Mouse (Mus musculus) embryonic facial prominence, embryonic 12.5 days (tissue): ENCODE data around the gene Unc13a. TPM values are rescaled to one million over a fixed set of nuclear protein-coding genes. Genes with fewer than 3 reads are reported as not detected.

ENCODE experiments used
- ATAC-seq: fragments of 200-750 bp; cut with Nextera tagmentation; 2 replicates; pipeline ENCODE4 v1.8.0; 2017; ENCODE audit not compliant: insufficient number of reproducible peaks, insufficient read depth, low FRiP score, low TSS enrichment
- H3K27ac ChIP-seq: fragments of 300-500 bp; sonication (generic); 2 replicates; pipeline ENCODE4 v1.5.1; 2016; ENCODE audit warnings: mild to moderate bottlenecking
- H3K27me3 ChIP-seq: fragments of 300-500 bp; sonication (generic); 2 replicates; pipeline ENCODE4 v1.6.1; 2016; ENCODE audit warnings: mild to moderate bottlenecking, moderate library complexity
- H3K36me3 ChIP-seq: fragments of 300-500 bp; sonication (generic); 2 replicates; pipeline ENCODE4 v1.6.1; 2016; ENCODE audit warnings: mild to moderate bottlenecking
- H3K4me1 ChIP-seq: fragments of 300-500 bp; sonication (generic); 2 replicates; pipeline ENCODE4 v1.6.1; 2016
- H3K4me2 ChIP-seq: fragments of 300-500 bp; sonication (generic); replicated peaks from 2 replicates; pipeline ENCODE4 v1.6.1; 2016; ENCODE audit warnings: mild to moderate bottlenecking, moderate library complexity
- H3K4me3 ChIP-seq: fragments of 300-500 bp; sonication (generic); 2 replicates; pipeline ENCODE4 v1.5.1; 2016; ENCODE audit warnings: mild to moderate bottlenecking
- H3K9ac ChIP-seq: fragments of 300-500 bp; sonication (generic); 2 replicates; pipeline ENCODE4 v1.6.1; 2016; ENCODE audit warnings: mild to moderate bottlenecking, moderate library complexity
- H3K9me3 ChIP-seq: fragments of 300-500 bp; sonication (generic); 2 replicates; pipeline ENCODE4 v1.6.1; 2016; ENCODE audit warnings: mild to moderate bottlenecking, moderate library complexity
- WGBS: fragments of 180-500 bp; shearing (Covaris S2); methylation state at CpG from one replicate; pipeline ENCODE4 v1.1.7; 2016; 5-methylcytosine and 5-hydroxymethylcytosine counted together
- polyA plus RNA-seq: library from polyadenylated mRNA; unstranded; fragments of >200 nt; fragmentation: Nextera tagmentation; extraction: Ambion mirVana; gene quantifications from 2 replicates; pipeline ENCODE4 v1.2.1, GENCODE M21; 2016

Gene Unc13a
- polyA plus RNA-seq, 1 experiment from 2014 or later = 1.9 TPM

DNA sequence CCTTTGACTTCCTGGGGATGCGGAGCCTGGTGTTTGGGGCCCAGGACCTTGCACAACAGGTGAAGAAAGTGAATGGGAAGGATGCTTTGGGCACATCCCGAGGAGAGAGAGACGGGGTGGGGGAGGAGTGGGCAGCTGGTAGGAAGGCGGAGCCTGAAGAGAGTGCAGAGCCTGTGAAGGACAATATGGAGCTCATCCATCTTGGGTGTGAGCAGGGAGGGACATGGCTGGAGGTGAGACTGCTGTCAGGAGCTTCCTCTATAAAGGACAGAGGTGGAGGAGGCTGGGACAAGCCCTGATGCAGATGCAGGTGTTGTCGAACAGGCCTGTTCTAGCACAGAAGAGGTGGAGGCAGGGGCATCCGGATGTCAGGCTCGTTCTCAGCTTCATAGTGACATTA lies 67.5 kb downstream of the Unc13a start:
- Histone ChIP-seq H3K36me3 (0 out of 2 replicates have a peak, but pooled peaks cover 5% of the 10 kb centered on the region), H3K4me1 (peaks cover 19% of the 10 kb centered on the region), H3K9me3 (no peaks in the 10 kb centered on the region), H3K9ac (0 out of 2 replicates have a peak overlapping the region, but pooled peaks have one; percentile 7), H3K4me3 (no peak overlapping the region), H3K27me3 (peaks cover 30% of the 10 kb centered on the region), H3K27ac (no peak overlapping the region), H3K4me2 (no peak overlapping the region)
- WGBS = 57% methylated on average over 7 of the region's 7 CpGs
- ATAC-seq = no peak

DNA sequence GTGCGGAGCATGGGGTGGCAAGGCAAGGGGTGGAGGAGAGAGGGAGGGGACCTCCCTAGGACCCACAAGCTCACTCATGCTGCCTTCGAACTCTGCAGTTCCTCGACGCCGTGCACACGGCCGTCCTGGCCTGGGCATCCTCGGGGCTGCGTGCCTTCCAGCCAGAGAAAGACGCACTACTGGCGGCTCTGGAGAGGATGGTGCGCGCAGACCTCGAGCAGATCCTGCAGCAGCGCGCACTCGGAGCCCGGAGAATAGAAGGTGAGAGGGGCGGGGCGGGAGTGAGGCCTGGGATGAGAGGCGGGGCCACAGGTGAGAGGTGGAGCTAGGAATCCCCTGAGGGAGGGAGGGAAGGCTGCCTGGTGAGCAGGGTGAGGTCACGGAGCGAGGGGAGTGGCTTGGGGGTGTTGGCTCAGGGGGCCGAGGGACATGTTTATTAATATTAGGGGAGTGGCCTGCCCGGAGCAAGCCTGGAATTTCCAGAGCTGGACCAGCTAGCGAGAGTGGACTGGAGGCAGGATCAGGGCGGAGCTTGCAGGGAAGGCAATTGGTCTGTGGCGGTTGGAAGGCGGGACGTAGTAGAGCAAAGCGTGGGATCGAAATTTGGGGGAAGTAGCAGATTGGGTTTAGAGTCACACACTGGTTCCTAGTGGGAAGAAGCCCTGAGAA lies 68.8 kb downstream of the Unc13a start:
- Histone ChIP-seq H3K36me3 (0 out of 2 replicates have a peak, but pooled peaks cover 5% of the 10 kb centered on the region), H3K9ac (peak overlapping the region; percentile 51), H3K27ac (0 out of 2 replicates have a peak overlapping the region, but pooled peaks have one; percentile 41), H3K4me2 (peak overlapping the region; percentile 73), H3K4me3 (peak overlapping the region; percentile 41), H3K9me3 (no peaks in the 10 kb centered on the region), H3K27me3 (peaks cover 30% of the 10 kb centered on the region), H3K4me1 (peaks cover 19% of the 10 kb centered on the region)
- peak; percentile 78 for ATAC-seq
- under 1% methylated on average over 32 of the region's 32 CpGs for WGBS

DNA sequence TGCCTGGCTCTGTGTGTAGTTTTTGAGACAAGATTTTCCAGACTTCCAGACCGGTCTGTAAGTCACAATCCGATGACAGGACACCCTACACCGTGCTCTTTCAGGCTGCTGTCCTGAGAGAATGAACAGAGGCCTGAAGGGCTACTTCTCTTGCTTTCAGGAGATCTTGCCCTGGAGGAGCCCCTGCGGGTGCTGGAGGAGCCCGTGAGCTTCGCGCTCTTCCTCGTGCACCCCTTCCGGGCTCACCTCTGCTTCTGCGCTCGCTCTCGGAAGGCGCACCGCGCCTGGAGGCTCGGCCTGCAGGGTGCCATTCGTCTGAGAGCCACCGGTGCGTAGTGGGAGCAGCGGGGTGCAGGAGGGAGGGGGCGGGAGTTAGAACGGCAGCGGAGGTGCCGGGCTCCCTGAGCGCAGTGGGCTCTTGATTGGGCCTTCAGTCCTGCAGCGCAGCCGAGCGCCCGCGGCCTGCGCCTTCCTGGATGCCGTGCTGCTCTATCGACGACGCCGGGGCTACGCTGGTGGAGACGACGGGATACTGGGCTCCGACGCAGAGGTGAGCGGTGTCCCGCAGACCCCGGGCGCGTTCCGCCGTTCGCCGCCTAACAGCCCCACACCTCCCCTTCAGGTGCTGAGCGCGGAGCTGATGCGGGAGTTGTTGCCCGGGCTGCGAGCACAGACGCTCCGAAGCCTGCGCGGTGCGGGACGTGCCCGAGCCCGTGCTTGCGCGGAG lies 69.5 kb downstream of the Unc13a start:
- Histone ChIP-seq H3K4me2 (peak overlapping the region; percentile 73), H3K4me3 (peak overlapping the region; percentile 41), H3K36me3 (0 out of 2 replicates have a peak, but pooled peaks cover 5% of the 10 kb centered on the region), H3K27me3 (peaks cover 30% of the 10 kb centered on the region), H3K9me3 (no peaks in the 10 kb centered on the region), H3K4me1 (peaks cover 19% of the 10 kb centered on the region), H3K9ac (peak overlapping the region; percentile 51), H3K27ac (0 out of 2 replicates have a peak overlapping the region, but pooled peaks have one; percentile 41)
- 4% methylated on average over 65 of the region's 65 CpGs for WGBS
- 0 out of 2 replicates have a peak, but pooled peaks have one; percentile 8 for ATAC-seq

DNA sequence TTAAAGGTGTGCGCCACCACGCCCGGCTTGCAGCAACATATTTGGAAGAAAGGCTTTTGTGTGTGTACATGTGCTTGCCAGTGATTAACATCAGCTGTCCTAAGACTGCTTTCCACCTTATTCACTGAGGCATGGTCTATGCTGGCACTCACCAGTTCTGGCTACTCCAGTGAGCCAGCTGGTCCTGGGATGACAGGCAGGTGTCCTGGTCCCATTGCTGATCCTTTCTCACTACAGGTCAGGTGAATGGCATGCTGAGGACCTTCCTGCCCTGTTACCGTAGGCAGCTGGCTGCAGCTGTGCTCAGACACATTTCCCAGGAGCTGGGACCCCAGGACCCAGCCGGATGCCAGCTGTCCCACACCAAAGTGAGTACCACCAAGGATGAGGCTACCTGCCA lies 72.7 kb downstream of the Unc13a start:
- WGBS = 91% methylated on average over 5 of the region's 5 CpGs
- Histone ChIP-seq H3K4me2 (no peak overlapping the region), H3K9ac (no peak overlapping the region), H3K27ac (no peak overlapping the region), H3K4me3 (no peak overlapping the region), H3K4me1 (peaks cover 27% of the 10 kb centered on the region), H3K9me3 (no peaks in the 10 kb centered on the region), H3K36me3 (0 out of 2 replicates have a peak, but pooled peaks cover 5% of the 10 kb centered on the region), H3K27me3 (peaks cover 30% of the 10 kb centered on the region)
- no peak for ATAC-seq

DNA sequence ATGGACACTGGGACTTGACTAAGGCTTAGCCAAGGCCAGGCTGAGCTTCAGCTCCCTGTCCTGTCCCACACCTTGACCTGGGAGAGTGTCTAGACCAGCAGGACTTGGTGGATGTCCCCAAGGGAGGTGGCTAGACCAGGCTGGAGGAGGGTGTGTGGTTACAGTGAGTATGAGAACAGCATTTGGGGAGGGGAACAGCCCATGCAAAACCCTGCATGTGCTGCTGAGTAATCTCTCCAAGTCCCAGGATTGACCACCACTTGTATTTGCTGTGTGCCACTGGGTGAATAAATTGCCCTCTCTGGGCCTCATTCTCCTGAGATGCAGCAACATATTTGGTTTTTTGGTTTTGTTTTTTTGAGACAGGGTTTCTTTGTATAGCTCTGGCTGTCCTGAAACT lies 73.2 kb downstream of the Unc13a start:
- H3K4me3 ChIP-seq = no peak overlapping the region
- no peak overlapping the region for H3K27ac ChIP-seq
- peaks cover 29% of the 10 kb centered on the region for H3K4me1 ChIP-seq
- no peak overlapping the region for H3K4me2 ChIP-seq
- H3K9me3 ChIP-seq = no peaks in the 10 kb centered on the region
- no peak for ATAC-seq
- 0 out of 2 replicates have a peak, but pooled peaks cover 5% of the 10 kb centered on the region for H3K36me3 ChIP-seq
- peaks cover 30% of the 10 kb centered on the region for H3K27me3 ChIP-seq
- H3K9ac ChIP-seq = no peak overlapping the region

DNA sequence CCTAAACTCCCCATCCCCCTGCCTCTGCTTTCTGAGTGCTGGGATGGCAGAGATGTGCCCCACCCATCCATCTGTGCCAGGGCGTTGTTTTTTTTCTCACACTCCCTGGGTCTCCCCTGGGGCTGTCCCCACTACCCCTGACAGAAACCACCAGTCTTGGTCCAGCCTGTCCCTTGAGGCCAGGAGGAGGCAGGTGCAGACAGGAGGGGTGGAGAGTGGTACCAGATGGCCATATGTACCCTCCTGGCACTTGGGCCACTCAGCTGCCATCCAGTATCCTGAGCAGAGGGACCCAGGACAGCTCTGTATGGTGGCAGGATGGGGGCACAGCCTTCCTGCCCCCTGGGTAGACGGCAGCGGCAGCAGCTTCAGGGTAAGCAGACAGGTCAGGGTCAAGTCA lies 74.1 kb downstream of the Unc13a start, which contains the start of gene Fam129c:
Gene Fam129c, plus strand, starts transcription at position 198 of the 400 bp plus-strand sequence.
- H3K9ac ChIP-seq = no peak within 1 kb of the TSS
- peaks cover 32% of the 10 kb centered on the region for H3K4me1 ChIP-seq
- WGBS = 88% methylated on average over 3 of the region's 3 CpGs
- peaks cover 24% of the 10 kb centered on the region for H3K27me3 ChIP-seq
- H3K9me3 ChIP-seq = no peaks in the 10 kb centered on the region
- H3K4me2 ChIP-seq = no peak within 1 kb of the TSS
- H3K27ac ChIP-seq = no peak within 1 kb of the TSS
- no peak for ATAC-seq
- no peak within 1 kb of the TSS for H3K4me3 ChIP-seq
- H3K36me3 ChIP-seq = 0 out of 2 replicates have a peak, but pooled peaks cover 5% of the 10 kb centered on the region

DNA sequence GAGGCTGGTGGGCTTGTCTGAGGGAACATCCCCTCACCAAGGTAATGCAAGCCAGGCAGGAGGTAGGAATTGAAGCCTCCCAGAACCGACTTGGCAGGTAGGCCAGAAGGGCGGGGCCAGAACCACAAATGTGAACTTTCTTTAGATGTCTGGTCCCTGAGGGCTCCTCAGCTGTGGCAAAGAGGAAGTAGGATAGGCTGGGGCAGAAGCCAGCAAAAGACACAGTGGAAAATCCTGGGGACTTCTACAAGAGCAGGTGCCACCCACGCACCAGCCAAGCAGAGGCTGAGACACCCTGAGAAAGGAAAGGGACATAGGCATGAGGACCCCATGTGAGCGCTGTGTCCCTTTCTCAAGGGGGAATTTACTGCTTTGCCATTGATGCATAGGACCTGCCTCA lies 74.8 kb downstream of the Unc13a start:
- Histone ChIP-seq H3K27me3 (peaks cover 18% of the 10 kb centered on the region), H3K4me3 (no peak overlapping the region), H3K36me3 (0 out of 2 replicates have a peak, but pooled peaks cover 5% of the 10 kb centered on the region), H3K27ac (no peak overlapping the region), H3K9me3 (no peaks in the 10 kb centered on the region), H3K4me1 (peaks cover 25% of the 10 kb centered on the region), H3K4me2 (no peak overlapping the region), H3K9ac (no peak overlapping the region)
- ATAC-seq = no peak
- WGBS = 85% methylated on average over 4 of the region's 4 CpGs

DNA sequence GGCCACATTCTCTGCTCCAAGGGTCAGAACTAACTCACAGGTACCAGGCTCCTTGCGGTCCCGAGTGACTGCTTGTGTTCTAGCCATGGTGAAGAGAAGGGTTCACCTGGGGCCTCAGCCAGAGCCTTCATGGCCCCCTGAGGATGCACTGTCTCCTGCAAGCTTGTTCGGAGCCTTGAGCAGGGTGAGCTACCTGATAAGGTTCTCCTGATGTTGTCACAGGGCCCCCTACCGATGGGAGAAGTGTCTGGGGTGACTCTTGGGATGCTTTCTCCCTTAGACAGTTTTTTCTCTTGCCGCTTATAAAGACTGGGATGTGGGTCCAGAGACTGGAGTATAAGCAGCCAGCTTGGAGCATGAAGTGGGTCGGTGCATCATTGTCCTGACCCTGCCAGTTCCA lies 75.2 kb downstream of the Unc13a start:
- no peak for ATAC-seq
- 0 out of 2 replicates have a peak overlapping the region, but pooled peaks have one; percentile 19 for H3K4me2 ChIP-seq
- peaks cover 24% of the 10 kb centered on the region for H3K4me1 ChIP-seq
- WGBS = 55% methylated on average over 6 of the region's 6 CpGs
- H3K27ac ChIP-seq = no peak overlapping the region
- no peak overlapping the region for H3K4me3 ChIP-seq
- H3K27me3 ChIP-seq = peaks cover 14% of the 10 kb centered on the region
- no peaks in the 10 kb centered on the region for H3K9me3 ChIP-seq
- 0 out of 2 replicates have a peak, but pooled peaks cover 5% of the 10 kb centered on the region for H3K36me3 ChIP-seq
- H3K9ac ChIP-seq = no peak overlapping the region

DNA sequence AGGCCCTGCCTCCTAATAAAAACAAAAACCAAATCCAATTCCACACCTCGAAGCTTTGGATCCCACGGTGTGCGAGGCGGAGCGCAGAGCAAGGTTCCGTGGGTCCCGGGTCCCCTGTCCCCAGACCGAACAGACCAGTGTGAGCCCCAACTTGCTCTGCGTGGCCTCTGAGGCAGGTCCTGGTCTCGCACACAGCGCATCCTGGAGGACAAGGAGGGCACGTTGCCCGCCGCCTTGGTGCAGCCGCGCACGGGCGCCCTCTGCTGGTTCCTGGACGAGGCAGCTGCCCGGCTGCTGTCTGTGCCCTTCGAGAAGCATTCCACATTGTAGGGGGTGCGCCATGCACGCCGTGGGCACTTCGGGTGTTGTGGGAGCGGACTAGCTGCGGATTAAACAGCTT lies 75.7 kb downstream of the Unc13a start:
- no peak for ATAC-seq
- peak overlapping the region; percentile 38; the same call in 1 of the 2 replicates for H3K9ac ChIP-seq
- 9% methylated on average over 27 of the region's 27 CpGs for WGBS
- H3K4me1 ChIP-seq = peaks cover 29% of the 10 kb centered on the region
- no peaks in the 10 kb centered on the region for H3K9me3 ChIP-seq
- 0 out of 2 replicates have a peak, but pooled peaks cover 5% of the 10 kb centered on the region for H3K36me3 ChIP-seq
- peaks cover 11% of the 10 kb centered on the region for H3K27me3 ChIP-seq
- no peak overlapping the region for H3K27ac ChIP-seq
- 0 out of 2 replicates have a peak overlapping the region, but pooled peaks have one; percentile 1 for H3K4me3 ChIP-seq
- H3K4me2 ChIP-seq = peak overlapping the region; percentile 19; the same call in 1 of the 2 replicates

DNA sequence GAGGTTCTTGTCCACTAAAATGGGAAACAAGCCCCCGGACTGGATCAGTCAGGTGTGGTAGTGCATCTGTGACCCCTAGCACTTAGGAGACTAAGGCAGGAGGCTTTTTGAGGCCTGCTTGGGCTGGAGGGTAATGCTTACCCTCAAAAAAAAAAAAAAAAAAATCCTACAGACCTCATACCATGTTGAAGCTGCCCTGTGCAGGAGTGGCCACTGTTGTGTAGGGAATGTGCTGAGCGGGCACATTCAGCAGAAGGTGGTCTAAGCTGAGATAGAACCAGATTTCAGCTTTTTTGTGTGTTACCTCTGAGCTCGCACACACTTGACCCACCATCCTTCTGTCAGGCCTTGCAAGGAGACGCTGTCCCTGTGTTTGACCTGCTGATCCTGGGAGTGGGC lies 77.2 kb downstream of the Unc13a start:
- Histone ChIP-seq H3K9ac (no peak overlapping the region), H3K4me1 (peaks cover 32% of the 10 kb centered on the region), H3K27me3 (no peaks in the 10 kb centered on the region), H3K4me3 (no peak overlapping the region), H3K9me3 (no peaks in the 10 kb centered on the region), H3K4me2 (no peak overlapping the region), H3K36me3 (no peaks in the 10 kb centered on the region), H3K27ac (no peak overlapping the region)
- ATAC-seq = no peak
- 97% methylated on average over 4 of the region's 4 CpGs for WGBS

DNA sequence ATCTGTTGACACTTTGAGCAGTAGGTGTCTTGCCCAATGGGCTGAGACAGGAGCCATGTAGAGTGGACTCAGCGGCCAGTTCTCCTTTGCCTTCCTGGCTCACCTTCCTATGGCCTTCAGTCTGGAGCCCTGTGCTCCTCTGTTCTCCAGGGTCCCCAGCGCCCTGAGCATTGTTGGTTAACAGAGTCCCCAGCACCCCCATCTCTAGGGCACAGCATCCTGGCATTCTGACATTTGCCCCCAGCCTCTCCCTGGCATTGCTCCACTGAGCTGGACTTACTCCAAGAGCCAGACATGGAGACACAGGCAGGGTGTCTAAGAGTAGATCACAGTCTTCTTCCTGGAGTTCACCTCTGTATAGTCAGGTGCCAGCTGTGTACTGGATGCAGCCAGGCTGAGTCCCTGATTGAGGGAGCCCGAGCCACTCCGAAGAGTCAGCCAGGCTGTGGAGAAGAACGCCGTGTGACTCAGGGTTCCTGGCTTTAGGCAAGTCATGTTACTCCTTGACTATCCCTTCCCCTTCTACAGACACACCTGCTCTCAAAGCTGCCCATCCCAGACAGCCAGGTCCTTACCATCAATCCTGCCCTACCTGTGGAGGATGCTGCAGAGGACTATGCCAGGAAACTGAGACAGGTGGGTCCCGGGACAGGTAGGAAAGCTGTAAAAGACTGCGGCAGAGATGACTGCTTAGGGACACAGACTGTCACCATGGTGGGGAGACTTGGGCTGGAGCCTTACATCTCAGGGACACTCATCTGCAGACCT lies 77.8 kb downstream of the Unc13a start:
- H3K4me2 ChIP-seq = peak overlapping the region; percentile 92; the same call in 1 of the 2 replicates

More for the DNA sequence above, 77.8 kb downstream of the Unc13a start:
- no peak overlapping the region for H3K9ac ChIP-seq
- 95% methylated on average over 8 of the region's 8 CpGs for WGBS
- H3K27ac ChIP-seq = no peak overlapping the region
- H3K27me3 ChIP-seq = no peaks in the 10 kb centered on the region
- H3K4me1 ChIP-seq = peaks cover 32% of the 10 kb centered on the region
- no peak for ATAC-seq
- H3K36me3 ChIP-seq = no peaks in the 10 kb centered on the region
- H3K4me3 ChIP-seq = no peak overlapping the region
- H3K9me3 ChIP-seq = no peaks in the 10 kb centered on the region
